Mouse (Mus musculus) liver, embryonic 15.5 days (tissue): ENCODE data around the gene Nelfb. TPM values are rescaled to one million over a fixed set of nuclear protein-coding genes. Genes with fewer than 3 reads are reported as not detected.
"Not testable (repeated sequence)": the region's sequence is repeated elsewhere in the genome, so short reads cannot be mapped to it uniquely, and the experiment has no call there.

Experiments used
- ATAC-seq: fragments of 200-750 bp; cut with Nextera tagmentation; 2 replicates; pipeline ENCODE4 v1.8.0; 2017; ENCODE audit warnings: moderate number of reproducible peaks, mild to moderate bottlenecking, moderate library complexity; ENCODE audit not compliant: insufficient read depth
- H3K27ac ChIP-seq: fragments of 300-500 bp; sonication (generic); replicated peaks from 2 replicates; pipeline ENCODE4 v1.5.1; 2015; ENCODE audit warnings: mild to moderate bottlenecking, inconsistent platforms
- H3K27me3 ChIP-seq: fragments of 300-500 bp; sonication (generic); 2 replicates; pipeline ENCODE4 v1.6.1; 2015; ENCODE audit warnings: mild to moderate bottlenecking, inconsistent platforms
- H3K36me3 ChIP-seq: fragments of 300-500 bp; sonication (generic); replicated peaks from 2 replicates; pipeline ENCODE4 v1.6.1; 2015; ENCODE audit warnings: moderate library complexity, mild to moderate bottlenecking, inconsistent platforms
- H3K4me1 ChIP-seq: fragments of 300-500 bp; sonication (generic); replicated peaks from 2 replicates; pipeline ENCODE4 v1.6.1; 2015; ENCODE audit warnings: inconsistent platforms
- H3K4me2 ChIP-seq: fragments of 300-500 bp; sonication (generic); 2 replicates; pipeline ENCODE4 v1.6.1; 2015; ENCODE audit warnings: moderate library complexity, mild to moderate bottlenecking, inconsistent platforms
- H3K4me3 ChIP-seq: fragments of 300-500 bp; sonication (generic); replicated peaks from 2 replicates; pipeline ENCODE4 v1.5.1; 2015; ENCODE audit warnings: mild to moderate bottlenecking, inconsistent platforms
- H3K9ac ChIP-seq: fragments of 300-500 bp; sonication (generic); 2 replicates; pipeline ENCODE4 v1.6.1; 2015; ENCODE audit warnings: moderate library complexity, mild to moderate bottlenecking, inconsistent platforms
- H3K9me3 ChIP-seq: fragments of 300-500 bp; sonication (generic); replicated peaks from 2 replicates; pipeline ENCODE4 v1.6.1; 2016; ENCODE audit warnings: inconsistent platforms
- WGBS: fragments of 180-500 bp; shearing (Covaris S2); methylation state at CpG from one replicate; pipeline ENCODE4 v1.1.7; 2015; ENCODE audit warnings: mixed read lengths; ENCODE audit not compliant: insufficient replicate concordance; 5-methylcytosine and 5-hydroxymethylcytosine counted together
- polyA plus RNA-seq: library from polyadenylated mRNA; unstranded; fragments of >200 nt; fragmentation: Nextera tagmentation; extraction: Ambion mirVana; gene quantifications from 2 replicates; pipeline ENCODE4 v1.2.1, GENCODE M21; 2015

Nelfb gene
- polyA plus RNA-seq, result 35.9 and 40.6 TPM in 2 replicates

GRCm38 (mm10) chr2:25211121-25211670 is at the start of gene Nelfb:
Nelfb (minus strand) TSS chr2:25211489.
- H3K36me3 ChIP-seq, result peaks cover 35% of the 10 kb centered on the region
- peak within 1 kb of the TSS; percentile 87 for H3K27ac ChIP-seq
- H3K4me3 ChIP-seq, result peak within 1 kb of the TSS; percentile 95
- 0% methylated on average over 44 of the region's 44 CpGs for WGBS
- peak; percentile 91 for ATAC-seq
- H3K4me2 ChIP-seq, result peak within 1 kb of the TSS; percentile 85
- peak within 1 kb of the TSS; percentile 96 for H3K9ac ChIP-seq
- no peaks in the 10 kb centered on the region for H3K9me3 ChIP-seq
- H3K4me1 ChIP-seq, result peaks cover 27% of the 10 kb centered on the region
- H3K27me3 ChIP-seq, result peaks cover 4% of the 10 kb centered on the region; the same call in 1 of the 2 replicates

GRCm38 (mm10) chr2:25258887-25259286 is 47.6 kb upstream of the Nelfb start:
- H3K9me3 ChIP-seq, result no peaks in the 10 kb centered on the region
- H3K4me3 ChIP-seq, result no peak overlapping the region
- H3K4me2 ChIP-seq, result no peak overlapping the region
- H3K9ac ChIP-seq, result no peak overlapping the region
- 0 out of 2 replicates have a peak, but pooled peaks cover 2% of the 10 kb centered on the region for H3K27me3 ChIP-seq
- peaks cover 49% of the 10 kb centered on the region for H3K4me1 ChIP-seq
- WGBS, result 33% methylated on average over 2 of the region's 2 CpGs
- H3K27ac ChIP-seq, result no peak overlapping the region
- ATAC-seq, result no peak
- no peaks in the 10 kb centered on the region for H3K36me3 ChIP-seq

GRCm38 (mm10) chr2:25257250-25257649 is 46.0 kb upstream of the Nelfb start:
- WGBS, result 70% methylated on average over 5 of the region's 5 CpGs
- H3K9me3 ChIP-seq, H3K9ac ChIP-seq, H3K4me3 ChIP-seq, H3K4me2 ChIP-seq, H3K27ac ChIP-seq, ATAC-seq, H3K27me3 ChIP-seq: not testable (repeated sequence)
- Histone ChIP-seq H3K36me3 (peaks cover 12% of the 10 kb centered on the region; the same call in 1 of the 2 replicates), H3K4me1 (peaks cover 35% of the 10 kb centered on the region)

GRCm38 (mm10) chr2:25256443-25257109 is 45.3 kb upstream of the Nelfb start:
- Histone ChIP-seq H3K27ac (peak overlapping the region; percentile 83; the same call in 1 of the 2 replicates), H3K36me3 (peaks cover 17% of the 10 kb centered on the region), H3K9ac (peak overlapping the region; percentile 84), H3K4me3 (peak overlapping the region; percentile 90), H3K4me1 (peaks cover 29% of the 10 kb centered on the region), H3K4me2 (peak overlapping the region; percentile 93)
- WGBS, result 32% methylated on average over 12 of the region's 12 CpGs
- ATAC-seq, H3K27me3 ChIP-seq, H3K9me3 ChIP-seq: not testable (repeated sequence)

- WGBS, result 0% methylated on average over 39 of the region's 39 CpGs
These were observed 44.0 kb upstream of the Nelfb start, which contains the start of gene Tmem203 for GRCm38 (mm10) chr2:25255284-25255779. Tmem203 (plus strand) TSS chr2:25255439.

GRCm38 (mm10) chr2:25252331-25252730 is 41.0 kb upstream of the Nelfb start:
- H3K4me1 ChIP-seq, result peaks cover 25% of the 10 kb centered on the region
- no peaks in the 10 kb centered on the region for H3K27me3 ChIP-seq
- no peak overlapping the region for H3K9ac ChIP-seq
- peaks cover 54% of the 10 kb centered on the region for H3K36me3 ChIP-seq
- ATAC-seq, result no peak
- H3K4me2 ChIP-seq, result no peak overlapping the region
- WGBS, result 74% methylated on average over 1 of the region's 1 CpGs
- no peak overlapping the region for H3K27ac ChIP-seq
- no peak overlapping the region for H3K4me3 ChIP-seq
- no peaks in the 10 kb centered on the region for H3K9me3 ChIP-seq

More at GRCm38 (mm10) chr2:25255284-25255779, 44.0 kb upstream of the Nelfb start, which contains the start of gene Tmem203:
- Histone ChIP-seq H3K4me3 (peak within 1 kb of the TSS; percentile 90), H3K9ac (peak within 1 kb of the TSS; percentile 84), H3K4me1 (peaks cover 25% of the 10 kb centered on the region), H3K4me2 (peak within 1 kb of the TSS; percentile 93), H3K27ac (peak within 1 kb of the TSS; percentile 83), H3K9me3 (no peaks in the 10 kb centered on the region), H3K27me3 (no peaks in the 10 kb centered on the region), H3K36me3 (peaks cover 29% of the 10 kb centered on the region)
- ATAC-seq, result peak; percentile 82

- H3K27ac ChIP-seq, result no peak within 1 kb of the TSS
These were observed 35.1 kb upstream of the Nelfb start, which contains the start of gene AL732309.1 for GRCm38 (mm10) chr2:25246183-25247072. AL732309.1 (minus strand) TSS chr2:25246863.

GRCm38 (mm10) chr2:25244144-25244543 is 32.9 kb upstream of the Nelfb start:
- Histone ChIP-seq H3K36me3 (peaks cover 21% of the 10 kb centered on the region), H3K9ac (no peak overlapping the region), H3K4me1 (peaks cover 26% of the 10 kb centered on the region), H3K4me2 (no peak overlapping the region), H3K27ac (no peak overlapping the region), H3K27me3 (peaks cover 42% of the 10 kb centered on the region), H3K9me3 (no peaks in the 10 kb centered on the region), H3K4me3 (no peak overlapping the region)
- no peak for ATAC-seq
- 82% methylated on average over 4 of the region's 4 CpGs for WGBS

More at GRCm38 (mm10) chr2:25246183-25247072, 35.1 kb upstream of the Nelfb start, which contains the start of gene AL732309.1:
- WGBS, result 76% methylated on average over 10 of the region's 10 CpGs
- Histone ChIP-seq H3K9ac (no peak within 1 kb of the TSS), H3K4me3 (no peak within 1 kb of the TSS), H3K4me2 (no peak within 1 kb of the TSS), H3K9me3 (no peaks in the 10 kb centered on the region), H3K27me3 (peaks cover 29% of the 10 kb centered on the region), H3K4me1 (peaks cover 14% of the 10 kb centered on the region), H3K36me3 (peaks cover 44% of the 10 kb centered on the region)
- no peak for ATAC-seq

- peaks cover 13% of the 10 kb centered on the region for H3K36me3 ChIP-seq
- H3K27ac ChIP-seq, result no peak overlapping the region
- no peak overlapping the region for H3K9ac ChIP-seq
- no peak for ATAC-seq
- peaks cover 46% of the 10 kb centered on the region for H3K27me3 ChIP-seq
- peaks cover 26% of the 10 kb centered on the region for H3K4me1 ChIP-seq
- WGBS, result 68% methylated on average over 8 of the region's 8 CpGs
- H3K4me2 ChIP-seq, result no peak overlapping the region
- H3K4me3 ChIP-seq, result no peak overlapping the region
- H3K9me3 ChIP-seq, result no peaks in the 10 kb centered on the region
These were observed 32.1 kb upstream of the Nelfb start for GRCm38 (mm10) chr2:25243342-25243741.

- Histone ChIP-seq H3K9ac (no peak within 1 kb of the TSS), H3K4me2 (peak within 1 kb of the TSS; percentile 79), H3K27ac (no peak within 1 kb of the TSS), H3K36me3 (peaks cover 8% of the 10 kb centered on the region; the same call in 1 of the 2 replicates), H3K4me1 (peaks cover 26% of the 10 kb centered on the region), H3K9me3 (no peaks in the 10 kb centered on the region), H3K27me3 (peaks cover 48% of the 10 kb centered on the region), H3K4me3 (peak within 1 kb of the TSS; percentile 54)
- no peak for ATAC-seq
- WGBS, result 0% methylated on average over 51 of the region's 59 CpGs
These were observed 30.8 kb upstream of the Nelfb start, which contains the start of the genes Rnf208 and Cysrt1 for GRCm38 (mm10) chr2:25242101-25242506. Rnf208 (plus strand) TSS chr2:25242255. Cysrt1 (minus strand) TSS chr2:25242452.
